Mouse (Mus musculus) forebrain, embryonic 11.5 days (tissue): ENCODE measurements around the gene Tor4a. TPM values are rescaled to one million over a fixed set of nuclear protein-coding genes. Genes with fewer than 3 reads are reported as not detected.
A peak's percentile ranks its signal among the peaks of the same experiment; 100 is the strongest.

Source experiments
- ATAC-seq: fragments of 200-750 bp; cut with Nextera tagmentation; replicated peaks from 2 replicates; pipeline ENCODE4 v1.8.0; 2017; ENCODE audit warnings: moderate TSS enrichment; ENCODE audit not compliant: low FRiP score
- DNase-seq: peaks from one replicate; pipeline ENCODE4 v3.0.0-alpha.2; 2017; ENCODE audit warnings: low spot score
- H3K27ac ChIP-seq: fragments of 300-500 bp; sonication (generic); 2 replicates; pipeline ENCODE4 v1.5.1; 2014; ENCODE audit warnings: low read depth, low read length
- H3K27me3 ChIP-seq: fragments of 300-500 bp; sonication (generic); 2 replicates; pipeline ENCODE4 v1.6.1; 2014; ENCODE audit warnings: mild to moderate bottlenecking, low read length, mixed read lengths; ENCODE audit not compliant: control insufficient read depth, insufficient read depth
- H3K36me3 ChIP-seq: fragments of 300-500 bp; sonication (generic); 2 replicates; pipeline ENCODE4 v1.6.1; 2014; ENCODE audit warnings: mild to moderate bottlenecking, low read length, moderate library complexity, mixed read lengths; ENCODE audit not compliant: control insufficient read depth, insufficient read depth
- H3K4me1 ChIP-seq: fragments of 300-500 bp; sonication (generic); replicated peaks from 2 replicates; pipeline ENCODE4 v1.6.1; 2014; ENCODE audit warnings: low read length, mixed read lengths; ENCODE audit not compliant: control insufficient read depth, insufficient read depth
- H3K4me2 ChIP-seq: fragments of 300-500 bp; sonication (generic); 2 replicates; pipeline ENCODE4 v1.6.1; 2014; ENCODE audit warnings: low read depth, mild to moderate bottlenecking, low read length, moderate library complexity, mixed read lengths; ENCODE audit not compliant: severe bottlenecking
- H3K4me3 ChIP-seq: fragments of 300-500 bp; sonication (generic); 2 replicates; pipeline ENCODE4 v1.5.1; 2014; ENCODE audit warnings: low read depth, low read length
- H3K9ac ChIP-seq: fragments of 300-500 bp; sonication (generic); 2 replicates; pipeline ENCODE4 v1.6.1; 2014; ENCODE audit warnings: low read length
- H3K9me3 ChIP-seq: fragments of 300-500 bp; sonication (generic); 2 replicates; pipeline ENCODE4 v1.6.1; 2016; ENCODE audit warnings: low read length, mixed read lengths; ENCODE audit not compliant: control insufficient read depth
- WGBS: fragments of 180-500 bp; shearing (Covaris S2); extraction: QIAGEN DNeasy Blood & Tissue Kit; methylation state at CpG from one replicate; pipeline ENCODE4 v1.1.7; 2014; 5-methylcytosine and 5-hydroxymethylcytosine counted together
- polyA plus RNA-seq: library from polyadenylated mRNA; unstranded; fragments of >200 nt; fragmentation: Nextera tagmentation; extraction: Ambion mirVana; gene quantifications from 2 replicates; pipeline ENCODE4 v1.2.1, GENCODE M21; 2014

The Tor4a gene
- polyA plus RNA-seq, 1 experiment from 2014 or later = 1.3 TPM

DNA sequence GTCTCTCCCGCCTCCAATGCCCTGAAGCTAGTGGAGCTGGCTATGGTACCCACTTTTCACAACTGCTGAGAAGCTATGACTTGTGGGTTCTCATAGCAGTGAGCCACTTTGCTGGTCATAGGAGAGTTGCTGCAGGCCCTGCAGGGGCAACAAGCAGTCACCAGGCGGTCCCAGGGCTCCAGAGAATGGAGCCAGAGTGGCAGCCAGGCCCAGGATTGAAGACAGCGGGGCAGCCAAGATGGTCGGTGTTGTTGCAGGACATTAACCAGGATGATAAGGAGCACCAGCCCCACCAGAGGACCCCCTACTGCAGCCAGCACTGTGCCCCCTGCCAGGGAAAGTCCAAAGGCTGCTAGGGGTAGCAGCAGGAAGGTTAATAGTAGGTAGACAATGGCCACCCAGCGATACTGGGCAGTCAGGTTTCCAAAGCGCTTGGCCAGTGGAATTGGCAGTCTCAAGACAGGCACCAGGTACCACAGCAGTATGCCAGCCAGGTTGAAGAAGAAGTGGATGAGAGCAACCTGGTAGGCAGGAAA lies 32.4 kb upstream of the Tor4a start:
- Histone ChIP-seq H3K4me3 (no peak overlapping the region), H3K9ac (0 out of 2 replicates have a peak overlapping the region, but pooled peaks have one; percentile 9), H3K36me3 (no peaks in the 10 kb centered on the region), H3K4me1 (no peaks in the 10 kb centered on the region), H3K4me2 (no peak overlapping the region), H3K27ac (no peak overlapping the region), H3K27me3 (no peaks in the 10 kb centered on the region), H3K9me3 (no peaks in the 10 kb centered on the region)
- ATAC-seq (no peak), DNase-seq (no peak)
- WGBS = 65% methylated on average over 6 of the region's 6 CpGs

DNA sequence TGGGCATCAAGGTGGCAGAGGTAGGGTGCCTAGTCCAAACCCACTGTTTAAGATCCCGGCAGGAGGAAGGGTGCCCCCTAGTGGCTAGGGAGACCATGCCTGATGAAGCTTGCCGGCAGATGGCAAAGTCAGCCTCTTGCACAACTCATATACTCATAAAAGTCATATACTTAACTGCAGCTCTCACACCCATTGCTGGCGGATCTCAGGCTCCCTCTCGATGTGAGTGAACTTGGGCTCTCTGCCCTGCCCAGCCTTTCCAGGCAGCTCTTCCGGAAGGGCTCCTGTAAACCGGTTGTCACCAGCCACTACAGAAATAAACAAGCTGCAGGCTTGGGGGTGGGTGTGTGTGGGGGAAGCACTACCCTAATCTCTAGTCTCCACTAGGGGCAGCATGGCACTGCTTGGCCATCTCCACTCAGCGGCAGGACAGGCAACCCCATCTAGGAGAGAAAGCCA lies 31.8 kb upstream of the Tor4a start:
- H3K9ac ChIP-seq = no peak overlapping the region
- no peaks in the 10 kb centered on the region for H3K27me3 ChIP-seq
- no peaks in the 10 kb centered on the region for H3K9me3 ChIP-seq
- 0% methylated on average over 7 of the region's 7 CpGs for WGBS
- no peak overlapping the region for H3K27ac ChIP-seq
- H3K4me2 ChIP-seq = peak overlapping the region; percentile 40; the same call in 1 of the 2 replicates
- peaks cover 3% of the 10 kb centered on the region; the same call in 1 of the 2 replicates for H3K4me1 ChIP-seq
- no peak; the same call in 1 of the 2 replicates for ATAC-seq
- no peak overlapping the region for H3K4me3 ChIP-seq
- peak; percentile 88 for DNase-seq
- H3K36me3 ChIP-seq = no peaks in the 10 kb centered on the region

DNA sequence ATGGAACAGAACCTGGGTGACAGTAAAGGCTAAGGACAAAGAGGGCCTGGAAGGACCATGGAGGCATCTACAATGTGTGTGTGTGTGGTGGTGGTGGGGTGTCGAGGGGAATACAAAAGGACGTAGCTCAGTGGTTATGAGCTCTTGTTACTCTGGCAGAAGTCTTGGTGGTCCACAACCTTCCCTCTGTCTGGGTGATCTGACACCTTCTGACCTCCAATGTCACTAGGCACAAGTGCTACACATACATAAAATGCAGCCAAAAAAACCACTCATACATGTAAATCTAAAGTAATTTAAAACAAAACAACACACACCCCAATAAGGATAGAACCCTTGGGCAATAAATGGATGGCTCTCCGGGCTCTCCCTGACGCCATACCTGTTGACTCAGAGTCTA lies 30.7 kb upstream of the Tor4a start:
- 94% methylated on average over 4 of the region's 4 CpGs for WGBS
- Histone ChIP-seq H3K4me2 (no peak overlapping the region), H3K27me3 (no peaks in the 10 kb centered on the region), H3K9ac (no peak overlapping the region), H3K36me3 (no peaks in the 10 kb centered on the region), H3K4me1 (peaks cover 5% of the 10 kb centered on the region; the same call in 1 of the 2 replicates), H3K4me3 (no peak overlapping the region), H3K27ac (no peak overlapping the region), H3K9me3 (no peaks in the 10 kb centered on the region)
- no peak for DNase-seq
- no peak for ATAC-seq

DNA sequence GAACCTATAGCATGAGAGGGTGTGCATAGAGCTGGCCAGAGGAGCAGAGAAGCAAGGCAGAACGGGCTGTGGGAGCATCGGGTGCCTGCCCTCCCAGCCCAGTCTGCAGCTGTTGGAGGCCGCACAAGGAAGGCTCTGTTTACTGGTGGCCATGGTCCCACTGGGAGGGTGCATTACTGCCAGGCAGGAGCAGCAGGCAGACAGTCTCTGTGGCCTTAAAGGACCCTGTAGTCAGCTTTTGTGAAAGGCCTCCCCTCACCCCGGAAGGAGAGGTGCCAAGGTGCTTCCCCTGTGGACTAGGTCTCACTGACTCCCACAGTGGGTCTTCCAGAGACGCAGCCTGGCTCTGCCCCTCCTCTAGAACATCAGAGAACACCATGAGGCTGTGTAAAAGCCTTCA lies 30.2 kb upstream of the Tor4a start:
- DNase-seq = no peak
- ATAC-seq = no peak
- H3K27ac ChIP-seq = no peak overlapping the region

DNA sequence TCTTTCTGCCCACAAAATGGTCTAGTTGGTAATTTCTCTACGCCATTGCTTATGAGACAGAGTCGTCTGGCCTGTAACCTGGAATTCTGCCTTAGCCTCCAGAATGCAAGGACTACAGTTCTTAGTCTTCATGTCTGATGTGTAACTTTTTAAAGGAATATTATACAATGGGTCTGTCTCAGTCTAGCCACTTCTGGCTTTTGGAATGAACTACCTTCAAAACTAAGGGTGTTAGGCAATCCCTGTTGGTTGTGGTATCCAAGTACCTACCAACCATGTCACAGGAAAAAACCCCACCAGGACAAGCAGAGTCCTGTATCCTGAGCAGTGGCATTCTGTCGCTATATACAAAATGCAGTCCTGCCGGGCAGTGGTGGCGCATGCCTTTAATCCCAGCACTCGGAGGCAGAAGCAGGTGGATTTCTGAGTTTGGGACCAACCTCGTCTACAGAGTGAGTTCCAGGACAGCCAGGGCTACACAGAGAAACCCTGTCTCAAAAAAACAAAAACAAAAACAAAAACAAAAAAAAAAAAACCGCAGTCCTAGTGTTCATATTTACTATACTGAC lies 29.2 kb upstream of the Tor4a start:
- H3K9me3 ChIP-seq = no peaks in the 10 kb centered on the region
- peak overlapping the region; percentile 97 for H3K27ac ChIP-seq
- no peaks in the 10 kb centered on the region for H3K36me3 ChIP-seq
- WGBS = 78% methylated on average over 8 of the region's 8 CpGs
- H3K4me1 ChIP-seq = peaks cover 5% of the 10 kb centered on the region; the same call in 1 of the 2 replicates
- peak overlapping the region; percentile 51; the same call in 1 of the 2 replicates for H3K4me2 ChIP-seq
- no peak overlapping the region for H3K9ac ChIP-seq
- no peaks in the 10 kb centered on the region for H3K27me3 ChIP-seq
- ATAC-seq (no peak), DNase-seq (no peak)
- H3K4me3 ChIP-seq = no peak overlapping the region

More for the DNA sequence above, 30.2 kb upstream of the Tor4a start:
- Histone ChIP-seq H3K27me3 (no peaks in the 10 kb centered on the region), H3K9ac (no peak overlapping the region), H3K4me2 (no peak overlapping the region), H3K4me3 (no peak overlapping the region), H3K4me1 (peaks cover 5% of the 10 kb centered on the region; the same call in 1 of the 2 replicates), H3K9me3 (no peaks in the 10 kb centered on the region), H3K36me3 (no peaks in the 10 kb centered on the region)
- 86% methylated on average over 5 of the region's 5 CpGs for WGBS

- no peaks in the 10 kb centered on the region for H3K27me3 ChIP-seq
- no peaks in the 10 kb centered on the region for H3K9me3 ChIP-seq
- no peaks in the 10 kb centered on the region for H3K36me3 ChIP-seq
- H3K4me3 ChIP-seq = peak overlapping the region; percentile 92
- ATAC-seq (peak; percentile 97), DNase-seq (peak; percentile 98)
- peak overlapping the region; percentile 97 for H3K27ac ChIP-seq
- 2% methylated on average over 41 of the region's 41 CpGs for WGBS
- peak overlapping the region; percentile 51 for H3K4me2 ChIP-seq
- H3K4me1 ChIP-seq = peaks cover 5% of the 10 kb centered on the region; the same call in 1 of the 2 replicates
- H3K9ac ChIP-seq = peak overlapping the region; percentile 70
Observed at GRCm38 (mm10) chr2:25224766-25225752, 28.4 kb upstream of the Tor4a start.

DNA sequence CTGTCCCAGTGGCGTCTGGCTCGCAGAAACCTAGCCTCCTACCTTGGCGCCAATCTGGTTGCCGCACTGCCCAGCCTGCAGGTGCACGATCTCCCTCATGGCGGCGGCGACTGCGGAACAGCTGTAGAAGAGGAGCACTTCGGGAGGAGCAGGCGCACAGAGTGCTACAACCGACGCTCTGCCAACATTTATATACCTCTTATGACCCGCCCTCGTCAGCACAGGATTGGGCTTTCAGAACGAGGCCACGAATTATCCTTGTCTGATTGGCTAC lies 27.7 kb upstream of the Tor4a start, which contains the start of gene Tubb4b:
Tubb4b (minus strand) TSS at position 211 of the 274 bp plus-strand sequence.
- Histone ChIP-seq H3K9me3 (no peaks in the 10 kb centered on the region), H3K27ac (peak within 1 kb of the TSS; percentile 97), H3K4me2 (peak within 1 kb of the TSS; percentile 94), H3K4me1 (peaks cover 5% of the 10 kb centered on the region; the same call in 1 of the 2 replicates), H3K36me3 (no peaks in the 10 kb centered on the region), H3K9ac (peak within 1 kb of the TSS; percentile 86), H3K27me3 (no peaks in the 10 kb centered on the region), H3K4me3 (peak within 1 kb of the TSS; percentile 92)
- ATAC-seq (no peak), DNase-seq (no peak)
- 1% methylated on average over 17 of the region's 17 CpGs for WGBS

- WGBS = 1% methylated on average over 52 of the region's 53 CpGs
- Histone ChIP-seq H3K36me3 (no peaks in the 10 kb centered on the region), H3K9me3 (no peaks in the 10 kb centered on the region), H3K4me2 (peak overlapping the region; percentile 94), H3K9ac (peak overlapping the region; percentile 86), H3K4me1 (peaks cover 5% of the 10 kb centered on the region; the same call in 1 of the 2 replicates), H3K27ac (peak overlapping the region; percentile 89), H3K27me3 (no peaks in the 10 kb centered on the region), H3K4me3 (peak overlapping the region; percentile 92)
- ATAC-seq = peak; percentile 39
- DNase-seq = peak; percentile 86
Observed at GRCm38 (mm10) chr2:25223681-25224491, 27.2 kb upstream of the Tor4a start.
